Mouse (Mus musculus): ENCODE data around the gene Mcam. TPM values are rescaled to one million over a fixed set of nuclear protein-coding genes. Genes with fewer than 3 reads are reported as not detected.

Mcam gene
- polyA plus RNA-seq, 1 experiment from 2014 or later = 129 TPM

GRCm38 (mm10) chr9:44135731-44136411 is 1.6 kb downstream of the Mcam start:
- Histone ChIP-seq H3K9ac (peak overlapping the region; percentile 94), H3K9me3 (replicated peaks) (no peaks in the 10 kb centered on the region), H3K4me1 (replicated peaks) (peaks cover 72% of the 10 kb centered on the region), H3K4me2 (peak overlapping the region; percentile 89), H3K27ac (ENCODE audit: poor library complexity, severe bottlenecking) (peak overlapping the region; percentile 91), H3K27me3 (replicated peaks) (no peaks in the 10 kb centered on the region), H3K36me3 (peaks cover 45% of the 10 kb centered on the region), H3K4me3 (peak overlapping the region; percentile 81)
- peak; percentile 47; the same call in 1 of the 2 replicates for ATAC-seq (ENCODE audit: insufficient number of reproducible peaks, low FRiP score)
- 17% methylated on average over 7 of the region's 7 CpGs for WGBS

- no peaks in the 10 kb centered on the region for H3K27me3 ChIP-seq (replicated peaks)
- ATAC-seq (ENCODE audit: insufficient number of reproducible peaks, low FRiP score) = no peak
- no peaks in the 10 kb centered on the region for H3K9me3 ChIP-seq (replicated peaks)
- no peak overlapping the region for H3K4me3 ChIP-seq
- peaks cover 62% of the 10 kb centered on the region for H3K4me1 ChIP-seq (replicated peaks)
- H3K4me2 ChIP-seq = no peak overlapping the region
- WGBS = 50% methylated on average over 4 of the region's 4 CpGs
- H3K36me3 ChIP-seq = peaks cover 63% of the 10 kb centered on the region
- H3K27ac ChIP-seq (ENCODE audit: poor library complexity, severe bottlenecking) = no peak overlapping the region
- no peak overlapping the region for H3K9ac ChIP-seq
These were observed 3.6 kb downstream of the Mcam start for GRCm38 (mm10) chr9:44137846-44138245.

- WGBS = 64% methylated on average over 5 of the region's 5 CpGs
- H3K9me3 ChIP-seq (replicated peaks) = no peaks in the 10 kb centered on the region
- H3K4me2 ChIP-seq = no peak overlapping the region
- no peak overlapping the region for H3K27ac ChIP-seq (ENCODE audit: poor library complexity, severe bottlenecking)
- no peaks in the 10 kb centered on the region for H3K27me3 ChIP-seq (replicated peaks)
- no peak overlapping the region for H3K4me3 ChIP-seq
- H3K9ac ChIP-seq = no peak overlapping the region
- H3K36me3 ChIP-seq = peaks cover 82% of the 10 kb centered on the region
- H3K4me1 ChIP-seq (replicated peaks) = peaks cover 50% of the 10 kb centered on the region
- no peak for ATAC-seq (ENCODE audit: insufficient number of reproducible peaks, low FRiP score)
These were observed 7.7 kb downstream of the Mcam start for GRCm38 (mm10) chr9:44141951-44142350.

GRCm38 (mm10) chr9:44143421-44143820 is 9.2 kb downstream of the Mcam start:
- no peak overlapping the region for H3K9ac ChIP-seq
- H3K27ac ChIP-seq (ENCODE audit: poor library complexity, severe bottlenecking) = peak overlapping the region; percentile 38
- 82% methylated on average over 5 of the region's 5 CpGs for WGBS
- H3K4me2 ChIP-seq = no peak overlapping the region
- H3K4me1 ChIP-seq (replicated peaks) = peaks cover 49% of the 10 kb centered on the region
- no peak overlapping the region for H3K4me3 ChIP-seq
- peaks cover 70% of the 10 kb centered on the region for H3K36me3 ChIP-seq
- no peak for ATAC-seq (ENCODE audit: insufficient number of reproducible peaks, low FRiP score)
- no peaks in the 10 kb centered on the region for H3K27me3 ChIP-seq (replicated peaks)
- H3K9me3 ChIP-seq (replicated peaks) = no peaks in the 10 kb centered on the region

DNA sequence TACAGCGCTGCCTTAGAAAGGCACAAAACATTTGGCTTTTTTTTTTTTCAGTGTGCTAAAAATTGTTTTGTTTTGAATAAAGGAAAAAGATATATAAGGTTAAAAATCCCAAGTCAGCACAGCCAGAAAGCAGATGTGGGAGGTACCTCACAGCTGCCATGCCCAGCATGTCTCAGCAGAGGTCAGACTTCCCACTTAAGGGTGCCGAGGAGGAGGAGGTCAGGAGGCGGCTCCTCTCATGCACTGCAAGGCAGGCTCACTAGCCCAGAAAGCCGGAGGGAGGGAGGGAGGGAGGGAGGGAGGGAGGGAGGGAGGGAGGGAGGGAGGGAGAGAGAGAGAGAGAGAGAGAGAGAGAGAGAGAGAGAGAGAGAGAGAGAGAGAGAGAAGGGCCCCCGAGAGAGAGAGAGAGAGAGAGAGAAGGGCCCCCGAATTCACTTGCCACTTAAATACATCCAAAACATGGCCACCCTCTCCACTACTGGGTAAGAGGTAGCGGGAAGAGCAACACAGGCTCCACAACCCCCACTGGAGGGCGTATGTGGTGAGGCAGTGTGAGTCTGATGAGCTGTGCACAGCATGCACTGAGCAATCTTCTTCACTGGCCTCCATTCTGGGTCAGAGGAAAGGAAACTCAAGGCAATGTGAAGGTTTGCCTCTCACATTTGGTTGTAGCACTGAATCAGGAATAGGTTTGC is 9.9 kb downstream of the Mcam start:
- Histone ChIP-seq H3K4me1 (replicated peaks) (peaks cover 41% of the 10 kb centered on the region), H3K27ac (ENCODE audit: poor library complexity, severe bottlenecking) (peak overlapping the region; percentile 57), H3K27me3 (replicated peaks) (no peaks in the 10 kb centered on the region), H3K4me2 (no peak overlapping the region), H3K9me3 (replicated peaks) (no peaks in the 10 kb centered on the region), H3K9ac (no peak overlapping the region), H3K4me3 (no peak overlapping the region), H3K36me3 (peaks cover 70% of the 10 kb centered on the region)
- ATAC-seq (ENCODE audit: insufficient number of reproducible peaks, low FRiP score) = no peak; the same call in 1 of the 2 replicates
- WGBS = 33% methylated on average over 6 of the region's 8 CpGs

DNA sequence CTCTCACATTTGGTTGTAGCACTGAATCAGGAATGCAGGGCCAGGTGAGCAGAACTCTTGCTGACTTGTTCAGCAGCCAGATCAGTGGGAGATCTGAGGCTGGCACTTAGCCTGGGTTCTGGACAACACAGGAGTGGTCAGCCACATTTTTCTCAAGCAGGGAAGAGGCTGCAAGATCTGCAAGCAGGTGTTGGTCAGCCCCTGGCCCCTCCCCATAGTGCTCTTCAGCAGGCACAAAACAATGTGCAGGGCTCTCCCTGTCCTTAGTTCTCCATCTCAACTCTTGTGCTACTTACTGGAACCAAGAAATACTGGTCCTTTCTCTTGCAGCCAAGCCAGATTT is 10.4 kb downstream of the Mcam start:
- H3K27me3 ChIP-seq (replicated peaks) = no peaks in the 10 kb centered on the region
- no peaks in the 10 kb centered on the region for H3K9me3 ChIP-seq (replicated peaks)
- H3K4me1 ChIP-seq (replicated peaks) = peaks cover 36% of the 10 kb centered on the region
- peaks cover 70% of the 10 kb centered on the region for H3K36me3 ChIP-seq
- H3K4me2 ChIP-seq = no peak overlapping the region
- H3K9ac ChIP-seq = no peak overlapping the region
- 0 out of 2 replicates have a peak overlapping the region, but pooled peaks have one; percentile 57 for H3K27ac ChIP-seq (ENCODE audit: poor library complexity, severe bottlenecking)
- ATAC-seq (ENCODE audit: insufficient number of reproducible peaks, low FRiP score) = no peak
- no peak overlapping the region for H3K4me3 ChIP-seq

DNA sequence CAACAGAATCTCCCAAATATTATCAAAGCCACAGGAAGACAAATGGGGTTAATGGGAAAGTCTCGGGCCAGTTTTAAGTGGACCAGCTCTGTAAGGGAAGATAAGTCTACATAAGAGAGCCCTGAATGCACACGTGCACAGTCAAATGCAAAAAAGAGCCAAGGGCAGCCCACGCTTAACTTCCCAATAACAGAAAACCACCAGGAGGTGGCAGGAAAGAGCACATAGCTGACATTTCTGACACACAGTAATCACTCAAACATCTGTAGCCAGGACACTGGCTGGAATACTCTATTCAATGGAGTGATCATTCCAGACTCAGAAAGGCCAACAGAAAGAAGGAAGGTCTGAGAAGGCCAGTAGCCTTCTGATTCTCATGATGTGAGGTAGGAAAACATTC is 13.0 kb downstream of the Mcam start:
- Histone ChIP-seq H3K27me3 (replicated peaks) (no peaks in the 10 kb centered on the region), H3K9ac (no peak overlapping the region), H3K9me3 (replicated peaks) (no peaks in the 10 kb centered on the region), H3K36me3 (peaks cover 69% of the 10 kb centered on the region), H3K4me1 (replicated peaks) (peaks cover 23% of the 10 kb centered on the region), H3K4me3 (no peak overlapping the region), H3K27ac (ENCODE audit: poor library complexity, severe bottlenecking) (no peak overlapping the region), H3K4me2 (no peak overlapping the region)
- 49% methylated on average over 3 of the region's 3 CpGs for WGBS
- ATAC-seq (ENCODE audit: insufficient number of reproducible peaks, low FRiP score) = no peak

DNA sequence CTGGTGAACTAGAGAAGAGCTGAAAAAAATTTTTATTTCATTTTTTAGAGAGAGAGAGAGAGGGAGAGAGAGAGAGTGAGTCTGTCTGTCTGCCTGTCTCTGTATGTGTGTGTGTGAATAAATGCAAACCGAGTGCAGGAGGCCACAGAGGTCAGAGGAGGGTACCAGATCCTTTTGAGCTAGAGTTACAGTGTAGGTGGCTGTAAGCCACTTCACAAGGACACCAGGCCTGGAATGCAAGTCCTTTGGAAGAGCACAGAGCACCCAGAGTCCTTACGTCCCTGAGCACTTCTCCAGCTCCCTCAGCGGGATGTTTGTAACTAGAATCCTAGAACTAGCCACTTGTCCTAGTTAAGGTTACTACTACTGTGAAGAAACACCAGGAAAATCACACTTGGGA is 25.6 kb downstream of the Mcam start:
- H3K27ac ChIP-seq (ENCODE audit: poor library complexity, severe bottlenecking) = no peak overlapping the region
- H3K4me2 ChIP-seq = no peak overlapping the region
- peaks cover 77% of the 10 kb centered on the region for H3K36me3 ChIP-seq
- no peak for ATAC-seq (ENCODE audit: insufficient number of reproducible peaks, low FRiP score)
- H3K27me3 ChIP-seq (replicated peaks) = no peaks in the 10 kb centered on the region
- 0 out of 2 replicates have a peak, but pooled peaks cover 9% of the 10 kb centered on the region for H3K4me1 ChIP-seq (replicated peaks)
- H3K9me3 ChIP-seq (replicated peaks) = no peaks in the 10 kb centered on the region
- 52% methylated on average over 3 of the region's 3 CpGs for WGBS
- no peak overlapping the region for H3K4me3 ChIP-seq
- H3K9ac ChIP-seq = no peak overlapping the region

DNA sequence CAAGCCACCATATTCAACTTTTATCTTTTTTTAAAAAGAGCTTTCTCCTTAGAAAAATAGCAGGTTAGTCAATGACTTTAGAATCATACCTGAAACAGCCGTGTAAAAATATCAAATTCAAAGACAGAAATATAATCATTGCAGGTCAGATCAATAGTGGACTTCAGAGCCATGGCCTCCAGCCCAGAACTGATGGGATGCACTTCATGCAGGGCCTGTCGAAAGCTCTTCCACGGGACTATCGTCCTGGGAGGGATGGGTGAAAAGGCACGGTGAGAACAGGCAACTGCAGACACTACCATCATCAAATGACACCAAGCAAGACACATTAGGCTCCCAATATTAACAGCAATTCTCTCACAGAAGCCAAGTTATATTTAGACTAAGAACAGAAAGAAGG is 34.7 kb downstream of the Mcam start:
- no peak for ATAC-seq (ENCODE audit: insufficient number of reproducible peaks, low FRiP score)
- Histone ChIP-seq H3K36me3 (peaks cover 55% of the 10 kb centered on the region), H3K4me1 (replicated peaks) (peaks cover 28% of the 10 kb centered on the region), H3K27me3 (replicated peaks) (no peaks in the 10 kb centered on the region), H3K4me2 (no peak overlapping the region), H3K9me3 (replicated peaks) (no peaks in the 10 kb centered on the region), H3K4me3 (no peak overlapping the region), H3K9ac (0 out of 2 replicates have a peak overlapping the region, but pooled peaks have one; percentile 30), H3K27ac (ENCODE audit: poor library complexity, severe bottlenecking) (peak overlapping the region; percentile 38; the same call in 1 of the 2 replicates)
- 64% methylated on average over 5 of the region's 5 CpGs for WGBS

DNA sequence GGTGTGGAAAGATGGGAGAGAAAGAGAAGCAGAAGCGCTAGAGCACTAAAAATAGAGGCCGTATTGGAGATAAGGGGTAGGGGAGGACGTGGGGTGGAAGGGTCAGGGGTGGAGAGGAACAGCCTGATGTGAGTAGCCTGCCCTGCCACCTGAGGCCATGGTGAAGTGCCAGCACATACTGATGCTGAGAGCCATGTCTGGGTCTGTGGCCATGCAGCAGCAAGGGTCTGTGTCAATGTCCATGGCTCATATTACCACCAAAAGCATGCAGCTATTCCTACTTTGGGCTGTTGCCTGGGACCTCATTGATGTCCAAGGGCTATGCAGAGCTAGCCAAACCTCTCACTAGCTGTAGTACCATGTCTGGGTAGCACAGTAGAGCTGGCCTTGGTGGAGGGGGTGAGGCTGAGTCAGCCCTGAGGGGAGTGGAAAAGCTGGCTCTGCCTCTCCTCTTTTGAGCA is 36.5 kb downstream of the Mcam start:
- Histone ChIP-seq H3K4me1 (replicated peaks) (peaks cover 33% of the 10 kb centered on the region), H3K4me3 (no peak overlapping the region), H3K27ac (ENCODE audit: poor library complexity, severe bottlenecking) (peak overlapping the region; percentile 79), H3K4me2 (peak overlapping the region; percentile 15; the same call in 1 of the 2 replicates), H3K36me3 (peaks cover 40% of the 10 kb centered on the region), H3K9ac (no peak overlapping the region), H3K27me3 (replicated peaks) (no peaks in the 10 kb centered on the region), H3K9me3 (replicated peaks) (no peaks in the 10 kb centered on the region)
- 15% methylated on average over 3 of the region's 3 CpGs for WGBS
- peak; percentile 45; the same call in 1 of the 2 replicates for ATAC-seq (ENCODE audit: insufficient number of reproducible peaks, low FRiP score)

GRCm38 (mm10) chr9:44175556-44175955 is 41.3 kb downstream of the Mcam start:
- Histone ChIP-seq H3K27me3 (replicated peaks) (no peaks in the 10 kb centered on the region), H3K27ac (ENCODE audit: poor library complexity, severe bottlenecking) (peak overlapping the region; percentile 87), H3K9ac (no peak overlapping the region), H3K4me3 (no peak overlapping the region), H3K4me2 (peak overlapping the region; percentile 57), H3K36me3 (peaks cover 43% of the 10 kb centered on the region), H3K4me1 (replicated peaks) (peaks cover 36% of the 10 kb centered on the region), H3K9me3 (replicated peaks) (no peaks in the 10 kb centered on the region)
- ATAC-seq (ENCODE audit: insufficient number of reproducible peaks, low FRiP score) = no peak
- WGBS = 14% methylated on average over 6 of the region's 6 CpGs
